Mouse (Mus musculus) erythroblast, embryonic 14.5 days (primary cell): ENCODE results near the gene Vamp8. TPM values are rescaled to one million over a fixed set of nuclear protein-coding genes. Genes with fewer than 3 reads are reported as not detected.

ENCODE experiments used
- H3K27me3 ChIP-seq: 2 replicates; pipeline ENCODE4 v1.6.1; 2012; ENCODE audit warnings: inconsistent platforms; ENCODE audit not compliant: control insufficient read depth
- H3K36me3 ChIP-seq: 2 replicates; pipeline ENCODE4 v1.6.1; 2012; ENCODE audit warnings: mild to moderate bottlenecking, inconsistent platforms; ENCODE audit not compliant: control insufficient read depth
- H3K4me1 ChIP-seq: 2 replicates; pipeline ENCODE4 v1.6.1; 2012; ENCODE audit warnings: inconsistent platforms; ENCODE audit not compliant: control insufficient read depth
- H3K4me3 ChIP-seq: replicated peaks from 2 replicates; pipeline ENCODE3; 2012; ENCODE audit warnings: moderate library complexity, mild to moderate bottlenecking, inconsistent platforms
- H3K9me3 ChIP-seq: 2 replicates; pipeline ENCODE4 v1.6.1; 2012; ENCODE audit warnings: low read length, inconsistent platforms, mixed read lengths; ENCODE audit not compliant: control insufficient read depth
- GATA1 ChIP-seq: IDR thresholded peaks from 2 replicates; pipeline ENCODE4 v1.6.1; 2012; ENCODE audit warnings: low read length, inconsistent platforms, mixed read lengths
- TAL1 ChIP-seq: IDR thresholded peaks from 3 replicates; pipeline ENCODE4 v1.6.1; 2012; ENCODE audit warnings: low read length, inconsistent platforms, mixed read lengths
- polyA plus RNA-seq: library from polyadenylated mRNA; stranded (reverse); fragments of >175 nt; gene quantifications from 2 replicates; pipeline ENCODE4 v1.2.3, GENCODE M21; 2012

Gene Vamp8
- polyA plus RNA-seq, 1 experiment = 22.8 TPM

- Histone ChIP-seq H3K4me1 (peaks cover 29% of the 10 kb centered on the region), H3K27me3 (peaks cover 4% of the 10 kb centered on the region), H3K9me3 (no peaks in the 10 kb centered on the region), H3K36me3 (no peaks in the 10 kb centered on the region), H3K4me3 (no peak overlapping the region)
- TF ChIP-seq TAL1 (no peak), GATA1 (no peak)
These were observed 19.1 kb upstream of the Vamp8 start for GRCm38 (mm10) chr6:72409567-72409966.

GRCm38 (mm10) chr6:72407119-72407518 lies 16.6 kb upstream of the Vamp8 start:
- H3K4me3 ChIP-seq = no peak overlapping the region
- no peaks in the 10 kb centered on the region for H3K9me3 ChIP-seq
- no peak for TF ChIP-seq GATA1
- TF ChIP-seq TAL1 = no peak
- peaks cover 17% of the 10 kb centered on the region for H3K4me1 ChIP-seq
- peaks cover 4% of the 10 kb centered on the region for H3K27me3 ChIP-seq
- H3K36me3 ChIP-seq = no peaks in the 10 kb centered on the region

- Histone ChIP-seq H3K36me3 (no peaks in the 10 kb centered on the region), H3K9me3 (no peaks in the 10 kb centered on the region), H3K27me3 (no peaks in the 10 kb centered on the region), H3K4me3 (no peak overlapping the region), H3K4me1 (peaks cover 21% of the 10 kb centered on the region)
- no peak for TF ChIP-seq GATA1
- TF ChIP-seq TAL1 = no peak
These were observed 14.9 kb upstream of the Vamp8 start for GRCm38 (mm10) chr6:72405356-72405755.

- Histone ChIP-seq H3K9me3 (no peaks in the 10 kb centered on the region), H3K27me3 (no peaks in the 10 kb centered on the region), H3K36me3 (no peaks in the 10 kb centered on the region), H3K4me3 (no peak overlapping the region), H3K4me1 (peaks cover 21% of the 10 kb centered on the region)
- TF ChIP-seq TAL1 (no peak), GATA1 (no peak)
These were observed 11.4 kb upstream of the Vamp8 start for GRCm38 (mm10) chr6:72401875-72402274.

GRCm38 (mm10) chr6:72399967-72400366 lies 9.5 kb upstream of the Vamp8 start:
- Histone ChIP-seq H3K9me3 (no peaks in the 10 kb centered on the region), H3K4me1 (peaks cover 29% of the 10 kb centered on the region), H3K36me3 (peaks cover 10% of the 10 kb centered on the region), H3K27me3 (no peaks in the 10 kb centered on the region), H3K4me3 (no peak overlapping the region)
- TF ChIP-seq TAL1 (no peak), GATA1 (no peak)

- TF ChIP-seq GATA1 (no peak), TAL1 (no peak)
- peaks cover 50% of the 10 kb centered on the region for H3K4me1 ChIP-seq
- peaks cover 40% of the 10 kb centered on the region for H3K36me3 ChIP-seq
- no peak overlapping the region for H3K4me3 ChIP-seq
- no peaks in the 10 kb centered on the region for H3K27me3 ChIP-seq
- no peaks in the 10 kb centered on the region for H3K9me3 ChIP-seq
These were observed 6.3 kb upstream of the Vamp8 start for GRCm38 (mm10) chr6:72396837-72397251.

GRCm38 (mm10) chr6:72392341-72392740 lies 1.8 kb upstream of the Vamp8 start:
- Histone ChIP-seq H3K4me3 (peak overlapping the region; percentile 82), H3K4me1 (peaks cover 62% of the 10 kb centered on the region), H3K27me3 (no peaks in the 10 kb centered on the region), H3K36me3 (peaks cover 65% of the 10 kb centered on the region), H3K9me3 (no peaks in the 10 kb centered on the region)
- TF ChIP-seq GATA1 = no peak
- no peak for TF ChIP-seq TAL1

- H3K27me3 ChIP-seq = no peaks in the 10 kb centered on the region
- no peaks in the 10 kb centered on the region for H3K9me3 ChIP-seq
- peaks cover 76% of the 10 kb centered on the region for H3K36me3 ChIP-seq
- peaks cover 71% of the 10 kb centered on the region for H3K4me1 ChIP-seq
- TF ChIP-seq TAL1 (no peak), GATA1 (no peak)
- H3K4me3 ChIP-seq = peak overlapping the region; percentile 82
These were observed 455 bp upstream of the Vamp8 start for GRCm38 (mm10) chr6:72390795-72391521.

GRCm38 (mm10) chr6:72389471-72389940 lies 997 bp downstream of the Vamp8 start:
- Histone ChIP-seq H3K4me3 (peak overlapping the region; percentile 82), H3K4me1 (peaks cover 76% of the 10 kb centered on the region), H3K36me3 (peaks cover 77% of the 10 kb centered on the region), H3K27me3 (no peaks in the 10 kb centered on the region), H3K9me3 (no peaks in the 10 kb centered on the region)
- TF ChIP-seq TAL1 (peak; percentile 82), GATA1 (peak; percentile 94)
